Mouse (Mus musculus) neural tube, embryonic 14.5 days (tissue): ENCODE results near the gene Ucn. TPM values are rescaled to one million over a fixed set of nuclear protein-coding genes. Genes with fewer than 3 reads are reported as not detected.

ENCODE experiments used
- ATAC-seq: fragments of 200-750 bp; cut with Nextera tagmentation; 2 replicates; pipeline ENCODE4 v1.8.0; 2017; ENCODE audit warnings: low read depth, mild to moderate bottlenecking, moderate TSS enrichment, moderate library complexity
- H3K27ac ChIP-seq: fragments of 300-500 bp; sonication (generic); 2 replicates; pipeline ENCODE4 v1.5.1; 2014; ENCODE audit warnings: low read depth, mild to moderate bottlenecking, control low read depth, low read length, moderate library complexity, mixed read lengths
- H3K27me3 ChIP-seq: fragments of 300-500 bp; sonication (generic); 2 replicates; pipeline ENCODE4 v1.6.1; 2014; ENCODE audit warnings: low read length; ENCODE audit not compliant: control insufficient read depth, insufficient read depth
- H3K36me3 ChIP-seq: fragments of 300-500 bp; sonication (generic); 2 replicates; pipeline ENCODE4 v1.6.1; 2014; ENCODE audit warnings: low read length, mixed read lengths; ENCODE audit not compliant: control insufficient read depth, insufficient read depth
- H3K4me1 ChIP-seq: fragments of 300-500 bp; sonication (generic); 2 replicates; pipeline ENCODE4 v1.6.1; 2014; ENCODE audit warnings: low read length; ENCODE audit not compliant: control insufficient read depth, insufficient read depth
- H3K4me2 ChIP-seq: fragments of 300-500 bp; sonication (generic); 2 replicates; pipeline ENCODE4 v1.6.1; 2014; ENCODE audit warnings: mild to moderate bottlenecking, low read depth, low read length, control low read depth
- H3K4me3 ChIP-seq: fragments of 300-500 bp; sonication (generic); 2 replicates; pipeline ENCODE4 v1.5.1; 2014; ENCODE audit warnings: low read depth, low read length, control low read depth, mixed read lengths
- H3K9ac ChIP-seq: fragments of 300-500 bp; sonication (generic); replicated peaks from 2 replicates; pipeline ENCODE4 v1.6.1; 2014; ENCODE audit warnings: low read depth, mild to moderate bottlenecking, control low read depth, low read length, mixed read lengths
- H3K9me3 ChIP-seq: fragments of 300-500 bp; sonication (generic); 2 replicates; pipeline ENCODE4 v1.6.1; 2016; ENCODE audit warnings: low read length; ENCODE audit not compliant: control insufficient read depth
- WGBS: fragments of 180-500 bp; shearing (Covaris S2); extraction: QIAGEN DNeasy Blood & Tissue Kit; methylation state at CpG from one replicate; pipeline ENCODE4 v1.1.7; 2014; 5-methylcytosine and 5-hydroxymethylcytosine counted together
- polyA plus RNA-seq: library from polyadenylated mRNA; unstranded; fragments of >200 nt; fragmentation: Nextera tagmentation; extraction: Ambion mirVana; gene quantifications from 2 replicates; pipeline ENCODE4 v1.2.1, GENCODE M21; 2014

The Ucn gene
- not detected in 2 replicates for polyA plus RNA-seq

DNA sequence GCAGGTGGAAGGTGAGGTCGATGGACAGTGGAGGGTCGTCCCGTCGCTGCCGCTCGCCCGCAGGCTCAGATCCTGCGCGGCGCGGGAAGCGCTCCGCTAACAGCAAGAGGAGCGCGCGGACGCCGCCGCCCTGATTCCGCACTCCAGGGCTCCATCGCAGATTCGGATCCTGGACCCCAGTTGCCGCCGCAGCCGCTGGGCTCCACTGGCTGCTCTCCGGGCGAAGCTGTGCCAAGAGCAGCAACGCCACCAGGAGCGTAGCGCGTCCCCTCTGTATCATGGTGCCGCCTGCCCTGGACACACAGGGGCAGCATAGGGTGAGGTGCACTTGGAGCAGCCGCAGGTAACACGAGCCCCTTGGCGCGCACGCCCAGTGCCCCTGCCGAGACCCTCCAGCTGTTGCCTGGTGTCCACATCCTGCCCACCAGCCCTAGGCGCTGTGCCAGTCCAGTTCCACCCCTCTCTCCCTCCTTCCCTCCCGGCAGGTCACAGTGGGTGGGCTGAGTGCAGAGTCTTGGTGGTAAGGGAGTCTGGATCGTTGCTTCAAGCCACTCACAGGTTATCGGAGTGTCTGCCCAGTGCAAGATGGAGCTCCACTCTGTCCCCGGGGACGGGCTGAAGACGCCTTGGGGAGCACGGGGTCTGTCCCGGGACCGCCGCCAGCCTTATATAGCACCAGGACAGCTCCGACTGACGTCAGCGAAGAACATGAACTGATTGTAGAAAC is at the start of gene Ucn:
TSS of gene Ucn (minus strand) at position 589 of the 727 bp plus-strand sequence.
- under 1% methylated on average over 52 of the region's 52 CpGs for WGBS
- Histone ChIP-seq H3K27me3 (peaks cover 41% of the 10 kb centered on the region), H3K9me3 (no peaks in the 10 kb centered on the region)

DNA sequence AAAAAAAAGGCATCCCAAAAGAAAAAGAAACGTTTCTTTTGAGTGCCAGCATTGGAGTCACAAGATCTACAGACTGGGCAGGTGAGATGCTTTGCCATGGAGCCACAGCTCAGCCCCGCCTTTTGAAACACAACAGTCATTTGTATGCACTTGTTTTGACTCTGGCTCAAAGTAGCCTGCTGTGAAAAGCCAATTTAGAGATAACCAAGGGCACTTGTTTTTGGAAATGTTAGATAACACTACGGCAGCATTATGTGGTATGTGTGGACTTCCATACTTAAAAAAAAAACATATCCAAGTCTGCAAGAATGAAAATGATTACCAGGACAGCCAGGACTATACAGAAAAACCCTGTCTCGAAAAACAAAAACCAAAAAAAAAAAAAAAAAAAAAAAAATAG is 45.0 kb upstream of the Ucn start:
- ATAC-seq: no peak
- no peak overlapping the region for H3K4me2 ChIP-seq
- no peak overlapping the region for H3K27ac ChIP-seq
- H3K4me3 ChIP-seq: no peak overlapping the region
- no peaks in the 10 kb centered on the region for H3K9me3 ChIP-seq
- WGBS: 67% methylated on average over 4 of the region's 4 CpGs
- peaks cover 16% of the 10 kb centered on the region for H3K36me3 ChIP-seq
- H3K9ac ChIP-seq: no peak overlapping the region
- no peaks in the 10 kb centered on the region for H3K27me3 ChIP-seq
- peaks cover 6% of the 10 kb centered on the region for H3K4me1 ChIP-seq

More for the DNA sequence above, at the start of gene Ucn:
- H3K9ac ChIP-seq: no peak within 1 kb of the TSS; the same call in 1 of the 2 replicates
- H3K4me2 ChIP-seq: peak within 1 kb of the TSS; percentile 44
- H3K36me3 ChIP-seq: no peaks in the 10 kb centered on the region
- H3K4me3 ChIP-seq: peak within 1 kb of the TSS; percentile 22
- H3K27ac ChIP-seq: no peak within 1 kb of the TSS
- 0 out of 2 replicates have a peak, but pooled peaks cover 3% of the 10 kb centered on the region for H3K4me1 ChIP-seq
- 0 out of 2 replicates have a peak, but pooled peaks have one; percentile 44 for ATAC-seq

DNA sequence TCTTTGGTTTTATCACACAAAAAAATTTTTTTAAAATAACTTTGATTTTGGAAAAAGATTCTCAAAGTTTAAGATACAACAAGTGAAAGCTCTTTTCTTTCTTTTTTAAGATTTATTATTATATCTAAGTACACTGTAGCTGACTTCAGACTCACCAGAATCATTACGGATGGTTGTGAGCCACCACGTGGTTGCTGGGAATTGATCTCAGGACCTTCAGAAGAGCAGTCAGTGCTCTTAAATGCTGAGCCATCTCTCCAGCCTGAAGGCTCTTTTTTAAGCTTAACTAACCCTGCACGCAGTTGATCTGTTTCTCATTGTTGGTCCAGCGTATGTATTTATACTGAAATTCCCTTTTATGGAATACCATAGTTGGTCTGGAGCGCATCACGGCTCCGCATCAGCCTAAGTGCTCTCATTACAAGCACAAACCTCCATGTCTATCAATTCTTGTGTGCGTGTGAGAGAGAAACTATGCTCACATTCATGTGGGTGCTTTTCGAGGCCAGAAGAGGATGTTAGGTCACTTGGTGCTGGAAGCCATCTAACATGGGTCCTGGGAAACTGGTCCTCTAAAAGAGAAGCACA is 42.6 kb upstream of the Ucn start:
- H3K36me3 ChIP-seq: no peaks in the 10 kb centered on the region
- WGBS: 94% methylated on average over 9 of the region's 9 CpGs
- no peak overlapping the region for H3K4me2 ChIP-seq
- no peaks in the 10 kb centered on the region for H3K27me3 ChIP-seq
- H3K27ac ChIP-seq: no peak overlapping the region
- ATAC-seq: no peak
- H3K4me1 ChIP-seq: peaks cover 6% of the 10 kb centered on the region
- H3K4me3 ChIP-seq: no peak overlapping the region
- H3K9ac ChIP-seq: no peak overlapping the region
- H3K9me3 ChIP-seq: no peaks in the 10 kb centered on the region

DNA sequence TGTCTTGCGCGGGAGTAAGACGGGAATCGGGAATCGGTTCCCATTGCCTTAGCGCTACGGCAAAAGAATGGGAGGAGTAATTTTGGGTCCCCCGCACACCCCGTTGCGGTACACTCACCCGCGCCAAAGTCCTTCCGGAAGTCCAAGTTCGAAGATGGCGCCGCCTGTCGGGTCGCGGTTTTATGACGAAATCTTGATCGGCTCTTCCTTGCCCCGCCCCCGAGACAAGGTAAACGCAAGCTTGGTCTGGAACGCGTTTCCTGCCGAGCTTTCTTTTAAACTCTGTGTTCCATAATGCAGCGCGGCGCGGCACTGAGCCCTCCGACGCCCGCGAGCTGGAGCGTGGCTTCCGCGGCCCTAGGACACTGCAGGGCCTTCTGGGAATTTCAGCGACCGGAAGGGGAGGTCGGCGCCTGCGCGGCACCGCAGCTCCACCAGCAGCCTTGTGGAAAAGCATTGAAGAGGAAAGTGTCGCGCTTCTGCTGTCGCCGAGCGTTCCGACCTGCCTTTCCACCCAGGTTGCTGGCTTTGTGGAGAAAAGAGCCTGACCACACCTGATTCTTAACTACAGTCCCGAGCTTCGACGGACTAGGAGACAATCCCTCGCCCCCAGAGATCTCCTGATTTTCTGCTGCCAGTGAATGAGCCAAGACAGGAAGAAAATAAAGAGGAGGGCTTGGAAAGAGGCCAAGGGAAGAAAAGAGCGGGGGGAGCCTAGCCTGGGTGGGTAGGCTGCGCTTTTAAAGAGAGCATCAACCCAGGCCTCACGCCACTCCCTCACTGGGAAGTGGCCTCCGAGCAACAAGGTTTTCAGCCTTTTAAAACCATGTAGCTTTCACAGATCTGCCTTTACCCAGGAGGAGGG is 41.4 kb upstream of the Ucn start, which contains the start of the genes Gm29609 and Gtf3c2:
TSS of gene Gm29609 (minus strand) at position 146 of the 865 bp plus-strand sequence.
TSS of gene Gtf3c2 (minus strand) at position 379 of the 865 bp plus-strand sequence.
- no peaks in the 10 kb centered on the region for H3K9me3 ChIP-seq
- ATAC-seq: peak; percentile 98

DNA sequence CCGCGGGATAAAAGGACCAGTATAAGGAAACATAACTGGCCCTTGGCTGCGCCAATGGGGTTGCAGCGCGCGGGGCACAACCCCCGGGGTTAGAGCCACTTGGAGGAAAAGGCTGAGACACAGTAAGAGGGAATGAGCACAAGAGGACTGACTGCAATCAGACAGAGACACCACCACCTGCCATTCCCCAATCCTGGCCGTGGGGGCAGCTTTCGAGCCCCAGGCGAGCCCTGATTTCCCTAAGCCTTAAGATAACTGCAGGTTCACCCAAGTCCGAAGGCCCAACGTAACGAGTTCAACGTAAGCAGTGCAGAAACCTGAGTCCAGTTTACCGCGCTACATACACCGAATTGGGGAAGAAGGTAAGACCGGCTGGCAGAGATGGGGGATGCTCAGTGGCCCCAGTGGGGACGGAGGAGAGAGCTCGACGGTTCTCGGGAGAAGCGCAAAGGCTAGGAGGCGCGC is 40.7 kb upstream of the Ucn start:
- Histone ChIP-seq H3K27ac (peak overlapping the region; percentile 91), H3K4me2 (peak overlapping the region; percentile 93)
- WGBS: under 1% methylated on average over 25 of the region's 25 CpGs

More for the DNA sequence above, 41.4 kb upstream of the Ucn start, which contains the start of the genes Gm29609 and Gtf3c2:
- Histone ChIP-seq H3K9ac (peak within 1 kb of the TSS; percentile 59), H3K27ac (peak within 1 kb of the TSS; percentile 91), H3K36me3 (no peaks in the 10 kb centered on the region), H3K4me3 (peak within 1 kb of the TSS; percentile 84), H3K4me2 (peak within 1 kb of the TSS; percentile 93), H3K4me1 (peaks cover 6% of the 10 kb centered on the region), H3K27me3 (no peaks in the 10 kb centered on the region)
- under 1% methylated on average over 59 of the region's 59 CpGs for WGBS

DNA sequence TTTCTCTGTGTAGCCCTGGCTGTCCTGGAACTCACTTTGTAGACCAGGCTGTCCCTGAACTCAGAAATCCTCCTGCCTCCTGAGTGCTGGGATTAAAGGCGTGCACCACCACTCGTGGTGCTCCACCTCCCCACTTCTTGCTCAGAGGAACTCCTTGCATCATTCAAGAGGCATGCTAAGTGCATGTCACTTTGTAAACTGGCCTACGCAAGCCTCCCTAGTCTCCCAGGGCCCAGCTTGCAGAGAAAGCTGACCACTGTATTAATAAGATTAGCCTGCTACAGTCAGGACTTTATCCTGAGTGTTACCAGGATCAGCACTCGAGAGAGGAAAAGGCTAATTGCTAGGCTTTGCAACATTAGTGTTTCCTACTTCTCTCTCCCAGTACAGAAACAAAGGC is 30.0 kb upstream of the Ucn start:
- Histone ChIP-seq H3K4me3 (no peak overlapping the region), H3K9ac (no peak overlapping the region), H3K27me3 (no peaks in the 10 kb centered on the region), H3K4me2 (no peak overlapping the region), H3K4me1 (no peaks in the 10 kb centered on the region), H3K9me3 (no peaks in the 10 kb centered on the region), H3K27ac (no peak overlapping the region), H3K36me3 (peaks cover 69% of the 10 kb centered on the region)
- WGBS: 96% methylated on average over 4 of the region's 4 CpGs
- ATAC-seq: no peak

More for the DNA sequence above, 40.7 kb upstream of the Ucn start:
- Histone ChIP-seq H3K36me3 (no peaks in the 10 kb centered on the region), H3K4me1 (peaks cover 6% of the 10 kb centered on the region), H3K9ac (peak overlapping the region; percentile 59), H3K27me3 (no peaks in the 10 kb centered on the region), H3K9me3 (no peaks in the 10 kb centered on the region), H3K4me3 (peak overlapping the region; percentile 84)
- ATAC-seq: peak; percentile 76

DNA sequence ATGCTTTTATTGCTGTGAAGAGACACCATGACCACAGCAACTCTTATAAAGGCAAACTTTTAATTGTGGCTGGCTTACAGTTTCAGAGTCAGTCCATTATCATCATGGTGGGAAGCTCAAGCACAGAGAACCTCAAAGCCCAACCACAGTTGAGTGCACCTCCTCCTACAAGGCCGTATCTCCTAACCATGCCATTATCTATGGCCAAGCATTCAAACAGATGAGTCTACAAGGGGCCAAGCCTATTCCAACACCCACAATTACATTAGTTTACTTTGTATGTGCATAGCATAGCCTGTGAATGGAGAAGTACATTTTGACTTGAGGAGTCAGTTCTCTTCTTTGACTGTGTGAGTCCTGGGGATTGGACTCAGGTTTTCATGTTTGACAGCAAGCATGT is 26.2 kb upstream of the Ucn start:
- Histone ChIP-seq H3K4me1 (no peaks in the 10 kb centered on the region), H3K4me2 (no peak overlapping the region), H3K27ac (no peak overlapping the region), H3K9me3 (no peaks in the 10 kb centered on the region), H3K4me3 (no peak overlapping the region), H3K9ac (no peak overlapping the region), H3K27me3 (no peaks in the 10 kb centered on the region), H3K36me3 (peaks cover 78% of the 10 kb centered on the region)
- 98% methylated on average over 1 of the region's 1 CpGs for WGBS
- ATAC-seq: no peak

DNA sequence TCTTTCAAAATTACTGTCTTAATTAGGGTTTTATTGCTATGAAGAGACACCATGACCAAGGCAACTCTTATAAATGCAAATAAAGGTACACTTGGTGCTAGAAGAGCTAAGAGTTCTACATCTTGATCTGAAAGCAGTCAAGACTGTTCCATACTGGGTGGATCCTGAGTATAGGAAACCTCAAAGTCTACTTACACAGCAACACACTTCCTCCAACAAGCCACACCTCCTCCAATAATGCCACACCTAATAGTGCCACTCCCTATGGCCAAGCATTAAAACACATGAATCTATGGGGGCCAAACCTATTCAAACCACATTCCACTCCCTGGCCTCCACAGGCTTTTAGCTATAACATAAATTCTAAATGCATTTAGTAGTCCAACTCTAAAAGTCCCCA is 23.8 kb upstream of the Ucn start:
- ATAC-seq: no peak
- no peak overlapping the region for H3K4me2 ChIP-seq
- H3K4me3 ChIP-seq: no peak overlapping the region
- peaks cover 79% of the 10 kb centered on the region for H3K36me3 ChIP-seq
- no peaks in the 10 kb centered on the region for H3K27me3 ChIP-seq
- no peaks in the 10 kb centered on the region for H3K4me1 ChIP-seq
- no peaks in the 10 kb centered on the region for H3K9me3 ChIP-seq
- no peak overlapping the region for H3K9ac ChIP-seq
- no peak overlapping the region for H3K27ac ChIP-seq
